Mouse (Mus musculus): Measurements from ENCODE around the gene Tmem35b. TPM values are rescaled to one million over a fixed set of nuclear protein-coding genes. Genes with fewer than 3 reads are reported as not detected.
"Not testable (repeated sequence)": the region's sequence is repeated elsewhere in the genome, so short reads cannot be mapped to it uniquely, and the experiment has no call there.

Gene Tmem35b
- 27.3 and 28.5 TPM in 2 replicates for polyA plus RNA-seq (2015; fragmentation: Nextera tagmentation; extraction: Ambion mirVana)

DNA sequence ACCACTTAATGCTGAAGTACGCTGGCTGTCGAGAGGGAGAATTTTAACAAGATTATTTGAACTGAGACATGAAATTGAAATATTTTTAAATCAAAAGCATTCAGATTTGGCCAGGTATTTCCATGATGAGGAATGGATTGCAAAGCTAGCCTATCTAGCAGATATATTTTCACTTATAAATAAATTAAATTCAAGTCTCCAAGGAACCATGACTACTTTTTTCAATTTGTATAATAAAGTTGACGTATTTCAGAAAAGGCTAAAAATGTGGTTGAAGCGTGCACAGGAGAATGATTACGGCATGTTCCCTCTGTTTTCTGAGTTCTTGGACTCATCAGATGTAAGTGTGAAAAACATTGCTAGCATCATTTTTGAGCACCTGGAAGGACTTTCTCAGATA, at the start of gene Tmem35b:
Gene Tmem35b (plus strand): TSS at position 301 of the 400 bp plus-strand sequence.
- WGBS = 93% methylated on average over 5 of the region's 5 CpGs
- H3K27me3 ChIP-seq (replicated peaks; ENCODE audit: control insufficient read depth, insufficient read depth, low read length) = no peaks in the 10 kb centered on the region
- no peaks in the 10 kb centered on the region for H3K36me3 ChIP-seq (ENCODE audit: control insufficient read depth, insufficient read depth, low read length)
- no peak within 1 kb of the TSS for H3K4me3 ChIP-seq (ENCODE audit: low read length)
- ATAC-seq = no peak
- no peak within 1 kb of the TSS for H3K27ac ChIP-seq (ENCODE audit: low read length)
- H3K4me2 ChIP-seq (ENCODE audit: low read depth, low read length) = no peak within 1 kb of the TSS
- H3K9ac ChIP-seq (ENCODE audit: low read depth, low read length) = no peak within 1 kb of the TSS
- H3K9me3 ChIP-seq (ENCODE audit: control insufficient read depth, low read length) = no peaks in the 10 kb centered on the region
- H3K4me1 ChIP-seq (ENCODE audit: control insufficient read depth, insufficient read depth, low read length) = no peaks in the 10 kb centered on the region; the same call in 1 of the 2 replicates

DNA sequence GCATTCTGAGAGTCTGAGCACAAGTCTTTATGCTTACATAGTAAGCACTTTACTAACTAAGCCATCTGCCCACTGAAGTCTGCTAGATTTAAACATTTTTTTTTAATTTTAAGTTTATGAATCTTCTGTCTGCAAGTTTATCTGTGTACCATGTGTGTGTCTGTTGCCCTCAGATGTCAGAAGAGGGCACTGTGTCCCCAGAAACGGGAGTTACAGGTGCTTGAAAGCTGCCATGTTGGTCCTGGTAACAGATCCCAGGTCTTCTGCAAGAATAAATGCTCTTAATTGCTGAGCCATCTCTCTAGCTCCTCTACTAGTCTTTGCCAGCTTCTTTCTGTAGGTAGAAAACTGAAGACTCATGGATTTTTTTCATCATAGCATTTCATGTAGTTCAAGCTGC, 48.6 kb upstream of the Tmem35b start:
- peaks cover 3% of the 10 kb centered on the region; the same call in 1 of the 2 replicates for H3K4me1 ChIP-seq (ENCODE audit: control insufficient read depth, insufficient read depth, low read length)
- no peak for ATAC-seq

DNA sequence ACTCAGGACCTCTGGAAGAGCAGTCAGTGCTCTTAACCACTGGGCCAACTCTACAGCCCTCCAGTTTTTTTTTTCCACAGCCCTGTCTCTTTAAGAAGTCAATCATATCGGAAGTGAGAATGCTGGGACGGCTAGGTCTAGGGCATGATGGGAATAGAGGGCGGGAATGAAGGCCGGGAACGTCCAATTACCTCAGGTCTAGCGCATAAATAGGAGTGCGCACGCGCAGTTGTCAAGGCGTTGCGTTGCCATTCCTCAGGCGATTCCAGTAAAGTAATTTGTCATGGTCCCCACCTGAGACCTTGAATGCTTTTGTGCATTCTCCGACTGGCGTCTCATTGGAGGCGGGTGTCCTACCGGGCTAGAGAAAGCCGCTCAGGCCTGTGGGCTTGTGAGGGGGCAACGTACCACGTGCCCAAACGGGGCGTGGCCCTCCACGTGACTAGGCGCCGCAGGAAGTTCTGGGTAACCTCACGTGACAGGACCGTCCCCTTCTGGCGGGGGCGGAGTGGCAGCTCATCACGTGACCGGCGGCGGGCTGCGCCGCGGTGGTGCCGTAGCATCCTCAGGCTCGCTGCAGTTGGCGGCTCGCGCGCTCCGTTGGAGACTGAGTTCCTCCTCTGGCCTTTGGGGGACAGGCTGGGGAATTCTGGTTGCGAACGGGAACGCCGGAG, 46.5 kb upstream of the Tmem35b start, which contains the start of gene Zmym6:
Gene Zmym6 (plus strand): TSS at position 509 of the 674 bp plus-strand sequence.
- Histone ChIP-seq H3K4me2 (ENCODE audit: low read depth, low read length) (peak within 1 kb of the TSS; percentile 79), H3K27me3 (replicated peaks; ENCODE audit: control insufficient read depth, insufficient read depth, low read length) (no peaks in the 10 kb centered on the region), H3K9ac (ENCODE audit: low read depth, low read length) (peak within 1 kb of the TSS; percentile 69), H3K27ac (ENCODE audit: low read length) (peak within 1 kb of the TSS; percentile 88), H3K9me3 (ENCODE audit: control insufficient read depth, low read length) (no peaks in the 10 kb centered on the region), H3K4me3 (ENCODE audit: low read length) (peak within 1 kb of the TSS; percentile 62), H3K4me1 (ENCODE audit: control insufficient read depth, insufficient read depth, low read length) (peaks cover 3% of the 10 kb centered on the region; the same call in 1 of the 2 replicates), H3K36me3 (ENCODE audit: control insufficient read depth, insufficient read depth, low read length) (no peaks in the 10 kb centered on the region)
- under 1% methylated on average over 46 of the region's 46 CpGs for WGBS
- peak; percentile 97 for ATAC-seq

More for the DNA sequence above, 48.6 kb upstream of the Tmem35b start:
- no peak overlapping the region for H3K4me2 ChIP-seq (ENCODE audit: low read depth, low read length)
- H3K27ac ChIP-seq (ENCODE audit: low read length) = no peak overlapping the region
- WGBS = 53% methylated on average over 1 of the region's 1 CpGs
- no peaks in the 10 kb centered on the region for H3K9me3 ChIP-seq (ENCODE audit: control insufficient read depth, low read length)
- no peaks in the 10 kb centered on the region for H3K27me3 ChIP-seq (replicated peaks; ENCODE audit: control insufficient read depth, insufficient read depth, low read length)
- H3K36me3 ChIP-seq (ENCODE audit: control insufficient read depth, insufficient read depth, low read length) = no peaks in the 10 kb centered on the region
- H3K9ac ChIP-seq (ENCODE audit: low read depth, low read length) = no peak overlapping the region
- H3K4me3 ChIP-seq (ENCODE audit: low read length) = no peak overlapping the region

DNA sequence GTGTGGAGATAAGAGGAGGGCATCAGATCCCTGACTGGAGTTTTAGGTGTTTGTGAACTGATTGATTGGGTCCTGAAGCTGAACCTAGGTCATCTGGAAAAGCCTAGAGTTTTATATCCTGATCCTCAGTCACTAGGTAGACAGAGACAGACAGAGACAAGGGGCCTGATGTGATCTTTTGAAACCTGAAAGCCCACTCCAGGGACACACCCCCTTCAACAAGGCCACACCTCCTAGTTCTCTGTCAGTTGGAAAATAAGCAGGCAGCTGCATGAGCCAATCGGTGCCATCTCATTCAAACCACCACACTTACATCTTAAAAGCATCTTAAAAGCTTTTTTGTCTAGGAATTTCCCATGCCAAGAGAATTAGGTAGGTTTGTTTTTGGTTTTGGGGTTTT, 42.7 kb upstream of the Tmem35b start:
- no peak overlapping the region for H3K9ac ChIP-seq (ENCODE audit: low read depth, low read length)
- no peak overlapping the region for H3K4me3 ChIP-seq (ENCODE audit: low read length)
- peaks cover 3% of the 10 kb centered on the region; the same call in 1 of the 2 replicates for H3K4me1 ChIP-seq (ENCODE audit: control insufficient read depth, insufficient read depth, low read length)
- H3K27ac ChIP-seq (ENCODE audit: low read length) = no peak overlapping the region
- H3K9me3 ChIP-seq (ENCODE audit: control insufficient read depth, low read length) = no peaks in the 10 kb centered on the region
- ATAC-seq = no peak
- H3K4me2 ChIP-seq (ENCODE audit: low read depth, low read length) = no peak overlapping the region
- H3K36me3 ChIP-seq (ENCODE audit: control insufficient read depth, insufficient read depth, low read length) = no peaks in the 10 kb centered on the region
- no peaks in the 10 kb centered on the region for H3K27me3 ChIP-seq (replicated peaks; ENCODE audit: control insufficient read depth, insufficient read depth, low read length)
- 28% methylated on average over 1 of the region's 1 CpGs for WGBS

DNA sequence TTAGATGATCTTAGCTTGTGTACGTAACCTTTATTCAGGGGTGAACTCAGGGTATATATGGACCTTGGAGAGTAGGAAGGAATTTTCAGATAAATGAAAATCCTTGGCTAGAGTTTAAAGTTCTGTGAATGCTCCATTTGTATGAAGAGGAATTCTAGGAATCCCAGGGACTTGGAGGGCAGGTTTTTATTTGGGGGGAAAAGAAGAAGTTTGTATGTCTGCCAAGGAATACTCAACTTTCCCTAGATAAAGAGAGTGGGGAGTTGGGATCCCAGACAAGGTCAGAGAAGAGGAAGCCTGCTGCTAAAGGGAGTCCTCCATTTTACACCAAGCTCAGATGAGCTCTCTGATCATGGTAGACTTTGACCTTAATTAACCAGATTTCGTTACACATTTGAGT, 40.4 kb upstream of the Tmem35b start:
- no peak overlapping the region for H3K4me2 ChIP-seq (ENCODE audit: low read depth, low read length)
- ATAC-seq = no peak

DNA sequence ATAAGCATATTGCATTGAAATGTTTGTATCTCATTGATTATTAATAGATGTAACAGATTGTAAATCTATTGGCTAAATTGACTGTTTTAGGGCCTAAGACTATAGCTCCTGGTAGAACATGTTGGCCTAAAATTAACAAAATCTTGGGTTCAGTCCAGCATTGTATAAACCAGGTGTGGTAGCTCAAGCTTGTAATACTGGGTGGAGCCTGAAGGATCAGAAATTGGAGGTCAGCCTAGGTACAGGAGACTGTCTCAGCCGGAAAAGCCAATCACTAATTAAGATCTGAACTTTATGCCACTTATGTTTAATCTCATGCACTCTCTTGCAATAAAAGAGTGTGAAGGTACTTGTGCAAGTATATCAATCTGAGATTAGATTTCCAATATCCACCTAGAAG, 37.7 kb upstream of the Tmem35b start:
- no peak overlapping the region for H3K9ac ChIP-seq (ENCODE audit: low read depth, low read length)
- H3K9me3 ChIP-seq (ENCODE audit: control insufficient read depth, low read length) = no peaks in the 10 kb centered on the region
- ATAC-seq = no peak
- no peaks in the 10 kb centered on the region for H3K4me1 ChIP-seq (ENCODE audit: control insufficient read depth, insufficient read depth, low read length)
- no peak overlapping the region for H3K4me3 ChIP-seq (ENCODE audit: low read length)
- no peak overlapping the region for H3K27ac ChIP-seq (ENCODE audit: low read length)
- H3K27me3 ChIP-seq (replicated peaks; ENCODE audit: control insufficient read depth, insufficient read depth, low read length) = no peaks in the 10 kb centered on the region
- 75% methylated on average over 1 of the region's 1 CpGs for WGBS
- no peaks in the 10 kb centered on the region for H3K36me3 ChIP-seq (ENCODE audit: control insufficient read depth, insufficient read depth, low read length)
- no peak overlapping the region for H3K4me2 ChIP-seq (ENCODE audit: low read depth, low read length)

More for the DNA sequence above, 40.4 kb upstream of the Tmem35b start:
- 84% methylated on average over 2 of the region's 2 CpGs for WGBS
- H3K36me3 ChIP-seq (ENCODE audit: control insufficient read depth, insufficient read depth, low read length) = no peaks in the 10 kb centered on the region
- no peaks in the 10 kb centered on the region for H3K4me1 ChIP-seq (ENCODE audit: control insufficient read depth, insufficient read depth, low read length)
- no peak overlapping the region for H3K27ac ChIP-seq (ENCODE audit: low read length)
- H3K4me3 ChIP-seq (ENCODE audit: low read length) = no peak overlapping the region
- H3K9ac ChIP-seq (ENCODE audit: low read depth, low read length) = no peak overlapping the region
- no peaks in the 10 kb centered on the region for H3K27me3 ChIP-seq (replicated peaks; ENCODE audit: control insufficient read depth, insufficient read depth, low read length)
- no peaks in the 10 kb centered on the region for H3K9me3 ChIP-seq (ENCODE audit: control insufficient read depth, low read length)

DNA sequence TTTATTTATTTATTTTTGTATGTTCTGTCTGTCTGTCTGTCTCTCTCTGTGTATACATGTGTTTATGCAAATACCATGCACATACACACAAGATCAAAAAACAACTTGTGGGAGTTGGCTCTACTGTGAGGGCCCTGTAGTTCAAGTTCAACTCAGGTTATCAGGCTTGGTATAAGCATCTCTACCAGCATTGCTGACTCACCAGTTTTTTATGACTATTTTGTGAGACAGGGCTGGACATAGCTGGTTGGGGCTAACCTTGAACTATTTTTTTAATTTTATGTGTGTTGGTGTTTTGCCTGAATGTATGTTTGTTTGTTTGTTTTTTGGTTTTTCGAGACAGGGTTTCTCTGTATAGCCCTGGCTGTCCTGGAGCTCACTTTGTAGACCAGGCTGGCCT, 32.3 kb upstream of the Tmem35b start:
- Histone ChIP-seq H3K9ac (ENCODE audit: low read depth, low read length) (no peak overlapping the region), H3K27me3 (replicated peaks; ENCODE audit: control insufficient read depth, insufficient read depth, low read length) (no peaks in the 10 kb centered on the region), H3K27ac (ENCODE audit: low read length) (no peak overlapping the region), H3K4me1 (ENCODE audit: control insufficient read depth, insufficient read depth, low read length) (no peaks in the 10 kb centered on the region), H3K4me3 (ENCODE audit: low read length) (no peak overlapping the region), H3K9me3 (ENCODE audit: control insufficient read depth, low read length) (no peaks in the 10 kb centered on the region), H3K36me3 (ENCODE audit: control insufficient read depth, insufficient read depth, low read length) (no peaks in the 10 kb centered on the region), H3K4me2 (ENCODE audit: low read depth, low read length) (no peak overlapping the region)
- 82% methylated on average over 1 of the region's 1 CpGs for WGBS
- no peak for ATAC-seq

DNA sequence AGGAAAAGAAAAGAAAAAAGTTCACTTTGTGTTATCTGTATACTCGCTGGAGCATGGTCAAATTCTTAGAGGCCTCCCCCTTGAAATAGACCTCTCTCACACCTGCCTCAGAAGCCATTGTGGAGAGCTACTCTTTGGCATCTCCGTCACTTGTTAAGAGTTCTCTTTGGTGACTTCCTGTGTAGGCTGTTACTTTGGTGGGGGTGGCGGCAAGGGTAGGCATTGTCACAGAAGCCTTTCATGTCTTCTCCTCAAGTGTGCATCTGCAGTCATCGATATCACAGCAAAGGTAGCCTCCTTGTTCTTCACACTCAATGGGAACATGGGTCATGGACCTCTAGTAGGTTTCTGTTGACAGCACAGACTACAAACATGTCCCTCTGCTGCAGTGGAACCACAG, 28.4 kb upstream of the Tmem35b start:
- H3K4me2 ChIP-seq (ENCODE audit: low read depth, low read length) = no peak overlapping the region
- H3K36me3 ChIP-seq (ENCODE audit: control insufficient read depth, insufficient read depth, low read length) = no peaks in the 10 kb centered on the region
- no peak overlapping the region for H3K4me3 ChIP-seq (ENCODE audit: low read length)
- WGBS = 89% methylated on average over 4 of the region's 4 CpGs
- no peak overlapping the region for H3K27ac ChIP-seq (ENCODE audit: low read length)
- no peak overlapping the region for H3K9ac ChIP-seq (ENCODE audit: low read depth, low read length)
- H3K27me3 ChIP-seq (replicated peaks; ENCODE audit: control insufficient read depth, insufficient read depth, low read length) = no peaks in the 10 kb centered on the region
- no peak for ATAC-seq
- no peaks in the 10 kb centered on the region for H3K9me3 ChIP-seq (ENCODE audit: control insufficient read depth, low read length)
- no peaks in the 10 kb centered on the region for H3K4me1 ChIP-seq (ENCODE audit: control insufficient read depth, insufficient read depth, low read length)

DNA sequence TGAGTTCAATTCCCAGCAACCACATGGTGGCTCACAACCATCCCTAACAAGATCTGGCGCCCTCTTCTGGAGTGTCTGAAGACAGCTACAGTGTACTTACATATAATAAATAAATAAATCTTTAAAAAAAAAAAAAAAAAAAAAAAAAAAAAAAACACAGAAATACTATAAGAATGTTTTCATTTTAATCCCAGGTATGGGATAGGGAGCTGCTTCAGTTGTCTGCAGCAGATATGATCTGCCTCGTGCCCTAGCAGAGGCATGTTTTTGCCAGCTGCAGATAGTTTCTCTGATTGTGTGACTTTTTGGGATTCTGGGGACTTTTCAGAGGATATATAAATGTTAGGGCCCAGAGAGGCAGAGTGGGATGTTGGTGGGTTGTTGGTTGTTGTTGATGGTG, 23.9 kb upstream of the Tmem35b start:
- H3K27me3 ChIP-seq (replicated peaks; ENCODE audit: control insufficient read depth, insufficient read depth, low read length); ATAC-seq; H3K4me2 ChIP-seq (ENCODE audit: low read depth, low read length); H3K9me3 ChIP-seq (ENCODE audit: control insufficient read depth, low read length); H3K36me3 ChIP-seq (ENCODE audit: control insufficient read depth, insufficient read depth, low read length); H3K4me3 ChIP-seq (ENCODE audit: low read length); H3K27ac ChIP-seq (ENCODE audit: low read length); H3K9ac ChIP-seq (ENCODE audit: low read depth, low read length); H3K4me1 ChIP-seq (ENCODE audit: control insufficient read depth, insufficient read depth, low read length): not testable (repeated sequence)
- 98% methylated on average over 1 of the region's 2 CpGs for WGBS

DNA sequence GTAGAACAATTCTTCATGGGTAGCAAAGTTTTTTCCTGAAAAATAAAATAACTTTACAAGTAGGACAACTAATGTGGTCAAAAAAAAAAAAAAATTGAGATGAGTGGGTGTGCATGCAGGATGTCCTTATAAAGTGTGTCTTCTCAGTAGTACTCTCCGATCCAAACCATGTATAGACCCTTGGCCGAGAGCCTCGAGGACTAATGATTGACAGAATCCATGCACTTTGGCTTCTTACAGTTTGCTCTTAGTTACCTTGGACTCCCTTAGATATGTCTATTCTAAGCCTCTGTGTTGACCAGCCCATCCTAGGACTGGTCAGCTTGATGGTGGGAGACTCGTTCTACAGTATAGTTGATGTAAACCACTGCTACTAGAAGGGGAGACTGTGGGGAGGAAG, 15.9 kb upstream of the Tmem35b start:
- no peak for ATAC-seq
- 96% methylated on average over 4 of the region's 4 CpGs for WGBS
- Histone ChIP-seq H3K4me3 (ENCODE audit: low read length) (no peak overlapping the region), H3K36me3 (ENCODE audit: control insufficient read depth, insufficient read depth, low read length) (peaks cover 8% of the 10 kb centered on the region), H3K27ac (ENCODE audit: low read length) (no peak overlapping the region), H3K9ac (ENCODE audit: low read depth, low read length) (no peak overlapping the region), H3K4me2 (ENCODE audit: low read depth, low read length) (no peak overlapping the region), H3K4me1 (ENCODE audit: control insufficient read depth, insufficient read depth, low read length) (no peaks in the 10 kb centered on the region), H3K27me3 (replicated peaks; ENCODE audit: control insufficient read depth, insufficient read depth, low read length) (no peaks in the 10 kb centered on the region), H3K9me3 (ENCODE audit: control insufficient read depth, low read length) (no peaks in the 10 kb centered on the region)
